ENCODE assay signal across 28 mouse cellular contexts in genomic region chr8:89823631-89824030, GRCm38 (mm10).
DNase-seq lines count a peak whose midpoint lies in the region; ATAC-seq lines count a peak whose summit lies in the region.
"Had no signal": no experiment of that assay in that cellular context is flagged by ENCODE, and none has a peak within 500 bp of the region (broad histone marks: within the 10 kb centered on the region; RNA-seq: fewer than 3 reads in every experiment).

No protein-coding gene starts in this region.

- no peaks in the 10 kb centered on the region for H3K9me3 ChIP-seq in midbrain, embryonic 11.5 days (ENCODE audit: control insufficient read depth, low read length)
- H3K9me3 ChIP-seq in midbrain, embryonic 15.5 days, result no peaks in the 10 kb centered on the region
- H3K9me3 ChIP-seq in limb, embryonic 10.5 days (replicated peaks), result no peaks in the 10 kb centered on the region; the same call in 1 of the 2 replicates
- H3K9me3 ChIP-seq: embryonic facial prominence, embryonic 13.5 days; forebrain, embryonic 12.5 days; heart, embryonic 10.5 days; hindbrain, embryonic 15.5 days; intestine, embryonic 15.5 days; liver, embryonic 12.5 days; stomach, embryonic 15.5 days had no signal

- H3K27ac ChIP-seq in midbrain, embryonic 11.5 days (ENCODE audit: low read depth, low read length), result no peak overlapping the region
- H3K27ac ChIP-seq in midbrain, embryonic 15.5 days, result no peak overlapping the region
- no peak overlapping the region for H3K27ac ChIP-seq in limb, embryonic 10.5 days
- H3K27ac ChIP-seq: embryonic facial prominence, embryonic 13.5 days; forebrain, embryonic 12.5 days; gastrocnemius, adult 2 months; heart, embryonic 10.5 days; hindbrain, embryonic 15.5 days; intestine, embryonic 15.5 days; limb, embryonic 13.5 days; liver, embryonic 12.5 days; neural tube, embryonic 13.5 days; stomach, embryonic 15.5 days had no signal

- ATAC-seq in midbrain, embryonic 11.5 days (ENCODE audit: low FRiP score), result no peak
- no peak for ATAC-seq in midbrain, embryonic 15.5 days (replicated peaks)
- ATAC-seq: intestine, embryonic 15.5 days; liver, embryonic 12.5 days; Patski had no signal

- no peaks in the 10 kb centered on the region for H3K36me3 ChIP-seq in midbrain, embryonic 11.5 days (ENCODE audit: control insufficient read depth, insufficient read depth, low read length)
- no peaks in the 10 kb centered on the region for H3K36me3 ChIP-seq in midbrain, embryonic 15.5 days (replicated peaks)
- no peaks in the 10 kb centered on the region for H3K36me3 ChIP-seq in limb, embryonic 10.5 days
- H3K36me3 ChIP-seq: embryonic facial prominence, embryonic 13.5 days; forebrain, embryonic 12.5 days; G1E; heart, embryonic 10.5 days; hindbrain, embryonic 15.5 days; intestine, embryonic 15.5 days; limb, embryonic 13.5 days; liver, embryonic 12.5 days; neural tube, embryonic 13.5 days; stomach, embryonic 15.5 days had no signal

- no peak overlapping the region for H3K4me2 ChIP-seq in midbrain, embryonic 11.5 days
- H3K4me2 ChIP-seq in midbrain, embryonic 15.5 days, result no peak overlapping the region
- H3K4me2 ChIP-seq: embryonic facial prominence, embryonic 13.5 days; forebrain, embryonic 12.5 days; hindbrain, embryonic 15.5 days; intestine, embryonic 15.5 days; limb, embryonic 13.5 days; liver, embryonic 12.5 days; neural tube, embryonic 13.5 days; stomach, embryonic 15.5 days had no signal

- peaks cover 11% of the 10 kb centered on the region for H3K4me1 ChIP-seq in midbrain, embryonic 11.5 days (ENCODE audit: control insufficient read depth, insufficient read depth, low read length)
- H3K4me1 ChIP-seq in midbrain, embryonic 15.5 days, result no peaks in the 10 kb centered on the region
- H3K4me1 ChIP-seq in limb, embryonic 10.5 days, result no peaks in the 10 kb centered on the region
- H3K4me1 ChIP-seq: embryonic facial prominence, embryonic 13.5 days; heart, embryonic 10.5 days; hindbrain, embryonic 15.5 days; intestine, embryonic 15.5 days; limb, embryonic 13.5 days; liver, embryonic 12.5 days; stomach, embryonic 15.5 days had no signal

- H3K9ac ChIP-seq in midbrain, embryonic 11.5 days (ENCODE audit: low read length), result no peak overlapping the region
- H3K9ac ChIP-seq in midbrain, embryonic 15.5 days, result no peak overlapping the region
- H3K9ac ChIP-seq: embryonic facial prominence, embryonic 13.5 days; forebrain, embryonic 12.5 days; hindbrain, embryonic 15.5 days; intestine, embryonic 15.5 days; limb, embryonic 13.5 days; liver, embryonic 12.5 days; neural tube, embryonic 13.5 days; stomach, embryonic 15.5 days had no signal

- H3K4me3 ChIP-seq in midbrain, embryonic 11.5 days (ENCODE audit: low read depth, low read length), result no peak overlapping the region
- no peak overlapping the region for H3K4me3 ChIP-seq in midbrain, embryonic 15.5 days
- H3K4me3 ChIP-seq in limb, embryonic 10.5 days, result no peak overlapping the region
- H3K4me3 ChIP-seq: embryonic facial prominence, embryonic 13.5 days; erythroblast, embryonic 14.5 days; forebrain, embryonic 12.5 days; gastrocnemius, adult 2 months; heart, embryonic 10.5 days; hindbrain, embryonic 15.5 days; intestine, embryonic 15.5 days; limb, embryonic 13.5 days; liver, embryonic 12.5 days; neural tube, embryonic 13.5 days; stomach, embryonic 15.5 days had no signal

- DNase-seq in embryo, embryonic 10 days (ENCODE audit: low spot score), result peak; percentile 43
- DNase-seq in embryo, embryonic 9.5 days (ENCODE audit: extremely low spot score), result no peak
- DNase-seq in midbrain, embryonic 11.5 days (ENCODE audit: low spot score, missing footprints), result peak; percentile 86
- DNase-seq in R1 (ENCODE audit: low read depth, low spot score), result peak; percentile 94
- peak; percentile 49 for DNase-seq in mesoderm, embryonic 11.5 days (ENCODE audit: low read depth, low spot score)
- no peak for DNase-seq in heart, adult 9 months (ENCODE audit: low spot score in 2 of 2)
- no peak for DNase-seq in limb, embryonic 10.5 days (ENCODE audit: low spot score)
- DNase-seq: adrenal gland, postnatal 14 days; cerebellum, adult 9-11 months; gastrocnemius, adult 2 months; kidney, adult 8-10 months; kidney, postnatal 10 days; lung, adult 18-20 months; lung, postnatal 14 days; thymus, postnatal 25 days had no signal

- H3K27me3 ChIP-seq in midbrain, embryonic 11.5 days (ENCODE audit: control insufficient read depth, insufficient read depth, low read length), result no peaks in the 10 kb centered on the region
- H3K27me3 ChIP-seq in midbrain, embryonic 15.5 days (replicated peaks), result no peaks in the 10 kb centered on the region
- H3K27me3 ChIP-seq in limb, embryonic 10.5 days (ENCODE audit: low read depth, poor library complexity, severe bottlenecking), result no peaks in the 10 kb centered on the region
- H3K27me3 ChIP-seq: embryonic facial prominence, embryonic 13.5 days; forebrain, embryonic 12.5 days; hindbrain, embryonic 15.5 days; intestine, embryonic 15.5 days; limb, embryonic 13.5 days; liver, embryonic 12.5 days; neural tube, embryonic 13.5 days; Patski; stomach, embryonic 15.5 days had no signal

Comparison
In these comparisons a context has a peak if more than half of its experiments do, and no peak if none do; other contexts are left out.
1. DNase-seq: peak in embryo, embryonic 10 days (single experiment), midbrain, embryonic 11.5 days (single experiment), R1 (single experiment) and mesoderm, embryonic 11.5 days (single experiment); none in embryo, embryonic 9.5 days (single experiment), heart, adult 9 months (0 of 2) and limb, embryonic 10.5 days (single experiment).